Mouse (Mus musculus) liver, postnatal 0 days (tissue): ENCODE data around the gene Ndufaf2. TPM values are rescaled to one million over a fixed set of nuclear protein-coding genes. Genes with fewer than 3 reads are reported as not detected.

Experiments used
- ATAC-seq: fragments of 200-750 bp; cut with Nextera tagmentation; 2 replicates; pipeline ENCODE4 v1.8.0; 2017; ENCODE audit warnings: mild to moderate bottlenecking, moderate library complexity
- DNase-seq: peaks from one replicate; pipeline ENCODE4 v3.0.0-alpha.2; 2016
- H3K27ac ChIP-seq: fragments of 300-500 bp; sonication (generic); 2 replicates; pipeline ENCODE4 v1.5.1; 2014; ENCODE audit warnings: antibody characterized with exemption, moderate library complexity, mild to moderate bottlenecking, low read depth
- H3K27me3 ChIP-seq: fragments of 300-500 bp; sonication (generic); 2 replicates; pipeline ENCODE4 v1.6.1; 2014; ENCODE audit warnings: low read length, control low read depth, mixed read lengths; ENCODE audit not compliant: insufficient read depth
- H3K36me3 ChIP-seq: fragments of 300-500 bp; sonication (generic); replicated peaks from 2 replicates; pipeline ENCODE4 v1.6.1; 2014; ENCODE audit warnings: mild to moderate bottlenecking, control low read depth, low read length, moderate library complexity, mixed read lengths; ENCODE audit not compliant: insufficient read depth
- H3K4me1 ChIP-seq: fragments of 300-500 bp; sonication (generic); 2 replicates; pipeline ENCODE4 v1.6.1; 2014; ENCODE audit warnings: antibody characterized with exemption, mild to moderate bottlenecking, control low read depth; ENCODE audit not compliant: insufficient read depth
- H3K4me2 ChIP-seq: fragments of 300-500 bp; sonication (generic); 2 replicates; pipeline ENCODE4 v1.6.1; 2014; ENCODE audit warnings: low read depth, mild to moderate bottlenecking, low read length, moderate library complexity, mixed read lengths
- H3K4me3 ChIP-seq: fragments of 300-500 bp; sonication (generic); 2 replicates; pipeline ENCODE4 v1.5.1; 2014; ENCODE audit warnings: low read depth, low read length
- H3K9ac ChIP-seq: fragments of 300-500 bp; sonication (generic); replicated peaks from 2 replicates; pipeline ENCODE4 v1.6.1; 2014; ENCODE audit warnings: mild to moderate bottlenecking, moderate library complexity
- H3K9me3 ChIP-seq: fragments of 300-500 bp; sonication (generic); 2 replicates; pipeline ENCODE4 v1.6.1; 2016; ENCODE audit warnings: mild to moderate bottlenecking, control low read depth, low read length, mixed read lengths
- CTCF ChIP-seq: sonication (generic); IDR thresholded peaks from 2 replicates; pipeline ENCODE4 v1.5.1; 2016; ENCODE audit warnings: antibody characterized with exemption, low read depth
- EP300 ChIP-seq: IDR thresholded peaks from 2 replicates; pipeline ENCODE4 v1.6.1; 2016; ENCODE audit warnings: antibody characterized with exemption, low read depth, mild to moderate bottlenecking
- WGBS: fragments of 180-500 bp; shearing (Covaris S2); extraction: QIAGEN DNeasy Blood & Tissue Kit; methylation state at CpG from one replicate; pipeline ENCODE4 v1.1.7; 2014; ENCODE audit not compliant: insufficient replicate concordance; 5-methylcytosine and 5-hydroxymethylcytosine counted together
- polyA plus RNA-seq: library from polyadenylated mRNA; unstranded; fragments of >200 nt; fragmentation: Nextera tagmentation; extraction: Ambion mirVana; gene quantifications from 2 replicates; pipeline ENCODE4 v1.2.1, GENCODE M21; 2015

Ndufaf2 gene
- polyA plus RNA-seq, 1 experiment from 2014 or later = 39.5 TPM

DNA sequence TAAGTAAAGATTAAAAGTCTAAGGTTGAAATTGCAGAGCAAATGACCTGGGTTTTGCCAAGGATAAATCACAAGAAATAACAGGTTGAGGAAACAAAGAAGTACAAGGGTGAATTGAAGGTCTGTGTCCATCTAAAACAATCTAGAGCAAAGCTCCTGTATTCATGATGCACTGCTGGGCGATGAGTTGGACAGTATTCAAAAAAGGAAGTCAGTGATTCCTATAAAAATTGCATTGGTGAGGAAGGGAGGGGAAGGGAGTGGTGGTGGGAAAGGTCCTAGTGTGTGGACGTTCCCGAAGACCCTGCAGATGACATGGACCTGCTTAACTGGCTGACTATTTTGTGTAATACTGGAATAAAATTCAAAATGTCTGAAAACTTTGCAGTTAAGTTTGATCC, 6.2 kb upstream of the Ndufaf2 start:
- H3K36me3 ChIP-seq = peaks cover 5% of the 10 kb centered on the region
- H3K9ac ChIP-seq = no peak overlapping the region
- no peak overlapping the region for H3K4me2 ChIP-seq
- ATAC-seq (no peak), DNase-seq (no peak)
- H3K4me1 ChIP-seq = peaks cover 3% of the 10 kb centered on the region; the same call in 1 of the 2 replicates
- no peak overlapping the region for H3K4me3 ChIP-seq
- TF ChIP-seq CTCF (no peak), EP300 (no peak)
- 79% methylated on average over 3 of the region's 3 CpGs for WGBS
- no peak overlapping the region for H3K27ac ChIP-seq
- no peaks in the 10 kb centered on the region for H3K27me3 ChIP-seq
- no peaks in the 10 kb centered on the region for H3K9me3 ChIP-seq

DNA sequence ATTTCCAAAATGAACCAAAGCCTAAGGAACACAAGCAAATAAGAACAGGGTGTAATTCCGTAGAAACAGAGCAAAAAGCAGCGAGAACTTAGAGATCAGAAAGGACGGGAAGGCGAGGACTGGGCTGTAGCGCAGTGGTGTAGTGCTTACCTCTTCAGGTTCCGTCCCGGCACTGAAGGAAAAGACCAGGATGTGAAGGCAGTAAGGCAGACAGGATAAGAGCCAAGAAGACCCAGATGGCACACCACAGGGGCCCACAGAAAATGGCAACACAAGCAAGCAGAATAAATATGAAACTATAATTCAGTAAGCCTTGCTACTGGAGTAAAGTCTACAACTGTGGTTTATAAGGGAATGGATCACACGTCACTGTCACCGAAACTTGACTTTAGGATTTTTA, 5.5 kb upstream of the Ndufaf2 start:
- DNase-seq (no peak), ATAC-seq (no peak)
- no peaks in the 10 kb centered on the region for H3K9me3 ChIP-seq
- H3K36me3 ChIP-seq = peaks cover 5% of the 10 kb centered on the region
- H3K9ac ChIP-seq = no peak overlapping the region
- no peak overlapping the region for H3K4me3 ChIP-seq
- H3K27me3 ChIP-seq = no peaks in the 10 kb centered on the region
- H3K27ac ChIP-seq = no peak overlapping the region
- TF ChIP-seq EP300 (no peak), CTCF (no peak)
- WGBS = 89% methylated on average over 9 of the region's 9 CpGs
- H3K4me1 ChIP-seq = peaks cover 5% of the 10 kb centered on the region; the same call in 1 of the 2 replicates
- no peak overlapping the region for H3K4me2 ChIP-seq

DNA sequence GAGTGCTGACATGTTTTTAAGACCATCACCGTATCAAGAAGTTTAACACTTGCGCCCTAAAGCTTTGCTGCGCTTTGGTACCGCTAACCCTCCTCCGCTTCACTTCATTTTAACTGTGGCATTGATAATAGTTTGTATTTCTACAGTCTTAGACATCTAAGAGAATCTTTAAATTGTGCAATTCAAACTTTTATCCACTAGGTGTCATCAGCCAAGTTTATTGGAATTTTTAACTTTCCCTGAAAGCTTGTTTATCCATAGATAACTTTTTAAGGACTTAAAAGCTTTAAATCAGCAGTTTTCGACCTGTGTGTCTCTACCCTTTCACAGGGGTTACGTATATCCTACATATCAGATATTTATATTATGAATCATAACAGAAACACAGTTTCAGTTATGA, 1.5 kb upstream of the Ndufaf2 start:
- no peak for DNase-seq
- no peak overlapping the region for H3K9ac ChIP-seq

DNA sequence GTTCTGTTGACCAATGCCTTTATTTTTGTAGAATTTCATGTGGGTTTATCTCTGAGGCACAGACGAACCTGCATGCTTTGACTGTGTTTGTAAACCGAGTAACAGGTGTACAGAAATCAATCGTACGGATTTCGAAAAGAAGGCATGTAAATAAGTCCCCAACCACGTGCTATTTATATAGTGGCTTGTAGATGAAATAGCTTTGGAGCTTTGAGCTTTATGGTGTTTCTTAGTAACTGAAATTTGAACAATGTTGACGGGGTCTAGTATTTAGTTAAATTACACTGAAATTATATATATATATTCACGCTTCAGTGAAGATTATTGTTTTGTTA, 785 bp upstream of the Ndufaf2 start:
- DNase-seq (no peak), ATAC-seq (peak; percentile 14; the same call in 1 of the 2 replicates)
- no peak for TF ChIP-seq CTCF
- TF ChIP-seq EP300 = no peak
- H3K9ac ChIP-seq = peak overlapping the region; percentile 66
- 7% methylated on average over 8 of the region's 8 CpGs for WGBS
- no peaks in the 10 kb centered on the region for H3K27me3 ChIP-seq
- peak overlapping the region; percentile 91 for H3K4me2 ChIP-seq
- no peaks in the 10 kb centered on the region for H3K9me3 ChIP-seq
- peak overlapping the region; percentile 92 for H3K4me3 ChIP-seq
- H3K36me3 ChIP-seq = peaks cover 5% of the 10 kb centered on the region
- H3K4me1 ChIP-seq = peaks cover 5% of the 10 kb centered on the region; the same call in 1 of the 2 replicates
- H3K27ac ChIP-seq = peak overlapping the region; percentile 60; the same call in 1 of the 2 replicates

More for the DNA sequence above, 1.5 kb upstream of the Ndufaf2 start:
- 58% methylated on average over 7 of the region's 7 CpGs for WGBS
- Histone ChIP-seq H3K36me3 (peaks cover 5% of the 10 kb centered on the region), H3K9me3 (no peaks in the 10 kb centered on the region), H3K4me2 (peak overlapping the region; percentile 91), H3K4me1 (peaks cover 5% of the 10 kb centered on the region; the same call in 1 of the 2 replicates), H3K27me3 (no peaks in the 10 kb centered on the region), H3K27ac (no peak overlapping the region), H3K4me3 (peak overlapping the region; percentile 21; the same call in 1 of the 2 replicates)
- TF ChIP-seq CTCF (peak; percentile 41), EP300 (no peak)
- no peak for ATAC-seq

DNA sequence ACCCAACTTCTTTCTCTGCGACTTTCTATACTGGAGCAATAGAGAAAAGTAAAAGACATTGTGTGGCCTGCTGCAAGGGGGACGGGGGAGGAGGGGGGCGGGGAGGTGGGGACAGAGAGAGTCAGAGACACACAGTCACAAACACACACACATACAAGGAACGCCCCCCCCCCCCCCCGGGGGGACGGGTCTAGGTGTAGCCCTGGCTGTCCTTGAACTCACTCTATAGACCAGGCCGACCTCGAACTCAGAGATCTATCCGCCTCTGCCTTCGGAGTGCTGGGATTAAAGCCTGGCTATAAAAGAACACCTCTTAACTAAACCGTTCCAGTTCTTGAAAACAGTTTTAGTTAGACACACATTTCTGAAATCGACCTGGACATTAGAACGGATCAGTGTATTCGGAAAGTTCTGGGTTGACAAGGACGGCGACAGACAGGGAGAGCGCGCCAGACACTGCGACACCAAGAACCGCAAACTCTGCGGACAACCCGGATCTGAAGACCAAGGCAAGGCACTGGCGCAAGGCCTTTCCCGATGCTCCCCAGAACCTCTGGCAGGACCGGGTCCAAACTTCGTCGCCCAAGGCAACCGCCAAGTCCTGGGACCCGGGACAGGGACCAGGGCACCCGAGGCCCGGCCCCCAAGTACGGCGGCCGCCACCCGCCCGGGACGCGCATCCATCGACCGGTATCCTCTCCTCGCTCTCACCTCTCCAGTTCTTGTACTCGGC, 525 bp downstream of the Ndufaf2 start:
- 3% methylated on average over 40 of the region's 42 CpGs for WGBS
- peak; percentile 25 for DNase-seq
- TF ChIP-seq EP300 (no peak), CTCF (no peak)

DNA sequence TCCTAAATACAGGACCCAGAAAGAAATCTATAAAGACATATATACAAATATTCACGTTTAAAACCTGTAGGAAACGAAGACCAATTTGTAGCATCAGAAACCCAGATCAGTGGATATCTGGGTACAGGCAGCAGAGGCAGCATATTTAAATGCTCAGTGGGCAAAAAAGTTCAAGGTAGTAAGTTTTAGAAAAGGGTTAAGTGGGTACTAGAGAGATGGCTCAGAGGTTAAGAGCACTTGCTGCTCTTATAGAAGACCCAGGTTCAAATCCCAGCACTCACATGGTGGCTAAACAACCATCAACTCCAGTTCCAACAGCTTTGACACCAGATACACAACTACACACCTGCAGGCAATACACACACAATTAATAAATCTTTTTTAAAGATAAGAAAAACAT, 1.3 kb downstream of the Ndufaf2 start:
- Histone ChIP-seq H3K27ac (no peak overlapping the region), H3K4me1 (peaks cover 5% of the 10 kb centered on the region; the same call in 1 of the 2 replicates), H3K36me3 (no peaks in the 10 kb centered on the region), H3K27me3 (no peaks in the 10 kb centered on the region), H3K9ac (no peak overlapping the region), H3K9me3 (no peaks in the 10 kb centered on the region), H3K4me2 (no peak overlapping the region), H3K4me3 (no peak overlapping the region)
- TF ChIP-seq CTCF (no peak), EP300 (no peak)
- WGBS = 69% methylated on average over 2 of the region's 2 CpGs
- ATAC-seq = no peak
- no peak for DNase-seq

More for the DNA sequence above, 525 bp downstream of the Ndufaf2 start:
- ATAC-seq = peak; percentile 75
- Histone ChIP-seq H3K4me2 (peak overlapping the region; percentile 91), H3K36me3 (peaks cover 2% of the 10 kb centered on the region), H3K9me3 (no peaks in the 10 kb centered on the region), H3K27me3 (no peaks in the 10 kb centered on the region), H3K9ac (peak overlapping the region; percentile 66), H3K4me1 (peaks cover 5% of the 10 kb centered on the region; the same call in 1 of the 2 replicates), H3K27ac (peak overlapping the region; percentile 19; the same call in 1 of the 2 replicates), H3K4me3 (peak overlapping the region; percentile 92)
